Mouse (Mus musculus) liver, embryonic 13.5 days (tissue): ENCODE results near the gene Tmub1. TPM values are rescaled to one million over a fixed set of nuclear protein-coding genes. Genes with fewer than 3 reads are reported as not detected.

Experiments
- ATAC-seq: fragments of 200-750 bp; cut with Nextera tagmentation; 2 replicates; pipeline ENCODE4 v1.8.0; 2017; ENCODE audit warnings: low read depth, mild to moderate bottlenecking, moderate number of reproducible peaks, moderate library complexity
- DNase-seq: peaks from one replicate; pipeline ENCODE4 v3.0.0; 2022
- H3K27ac ChIP-seq: fragments of 300-500 bp; sonication (generic); 2 replicates; pipeline ENCODE4 v1.5.1; 2015; ENCODE audit warnings: moderate library complexity, mild to moderate bottlenecking, inconsistent platforms
- H3K27me3 ChIP-seq: fragments of 300-500 bp; sonication (generic); 2 replicates; pipeline ENCODE4 v1.6.1; 2015; ENCODE audit warnings: mild to moderate bottlenecking, inconsistent platforms
- H3K36me3 ChIP-seq: fragments of 300-500 bp; sonication (generic); 2 replicates; pipeline ENCODE4 v1.6.1; 2015; ENCODE audit warnings: mild to moderate bottlenecking, inconsistent platforms
- H3K4me1 ChIP-seq: fragments of 300-500 bp; sonication (generic); replicated peaks from 2 replicates; pipeline ENCODE4 v1.6.1; 2015; ENCODE audit warnings: inconsistent platforms
- H3K4me2 ChIP-seq: fragments of 300-500 bp; sonication (generic); 2 replicates; pipeline ENCODE4 v1.6.1; 2015; ENCODE audit warnings: inconsistent platforms, mild to moderate bottlenecking, moderate library complexity
- H3K4me3 ChIP-seq: fragments of 300-500 bp; sonication (generic); replicated peaks from 2 replicates; pipeline ENCODE4 v1.5.1; 2015; ENCODE audit warnings: mild to moderate bottlenecking, inconsistent platforms
- H3K9ac ChIP-seq: fragments of 300-500 bp; sonication (generic); 2 replicates; pipeline ENCODE4 v1.6.1; 2015; ENCODE audit warnings: mild to moderate bottlenecking, inconsistent platforms
- H3K9me3 ChIP-seq: fragments of 300-500 bp; sonication (generic); replicated peaks from 2 replicates; pipeline ENCODE4 v1.6.1; 2016; ENCODE audit warnings: inconsistent platforms
- WGBS: fragments of 180-500 bp; shearing (Covaris S2); methylation state at CpG from one replicate; pipeline ENCODE4 v1.1.7; 2015; ENCODE audit not compliant: insufficient replicate concordance; 5-methylcytosine and 5-hydroxymethylcytosine counted together
- polyA plus RNA-seq: library from polyadenylated mRNA; unstranded; fragments of >200 nt; fragmentation: Nextera tagmentation; extraction: Ambion mirVana; gene quantifications from 2 replicates; pipeline ENCODE4 v1.2.1, GENCODE M21; 2015

The Tmub1 gene
- polyA plus RNA-seq = 5.8 and 7.3 TPM in 2 replicates

DNA sequence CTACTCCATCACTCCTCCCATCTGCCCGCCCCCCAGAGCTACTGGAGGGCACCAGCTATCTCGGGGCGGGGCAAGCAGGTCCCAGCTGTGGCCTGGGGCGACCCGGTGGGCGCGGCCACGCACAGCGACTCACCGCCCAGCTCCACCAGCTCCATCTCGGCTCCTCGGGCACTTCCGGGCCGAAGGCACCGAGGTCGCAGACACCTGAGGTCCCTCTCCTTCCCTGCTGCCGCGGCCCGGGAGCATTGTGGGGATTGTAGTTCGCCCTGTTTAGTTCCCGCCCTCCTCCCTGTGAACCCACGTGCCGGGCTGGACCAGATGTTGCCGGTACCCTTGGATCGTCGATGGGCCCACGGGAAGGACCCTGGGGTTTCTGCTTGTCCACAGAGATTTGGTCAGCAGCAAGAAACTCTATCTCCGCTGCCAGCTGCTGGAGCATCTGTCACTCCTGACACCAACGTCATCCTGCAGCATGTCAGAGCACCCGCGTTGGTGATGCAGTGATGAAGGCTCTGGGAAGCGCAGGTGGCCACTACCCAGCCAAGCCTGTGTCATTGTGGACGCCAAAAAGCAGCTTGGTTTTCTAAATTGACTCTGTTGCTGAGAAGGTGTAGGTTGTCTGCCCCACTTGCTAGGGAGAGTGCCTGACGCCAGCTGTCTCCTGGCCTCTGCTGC is at the start of gene Tmub1:
Gene Tmub1, minus strand, starts transcription at position 231 of the 675 bp plus-strand sequence.
- ATAC-seq (peak; percentile 68), DNase-seq (peak; percentile 84)
- H3K4me1 ChIP-seq = peaks cover 64% of the 10 kb centered on the region
- 3% methylated on average over 34 of the region's 34 CpGs for WGBS
- peak within 1 kb of the TSS; percentile 82 for H3K4me2 ChIP-seq
- peak within 1 kb of the TSS; percentile 66 for H3K4me3 ChIP-seq
- no peaks in the 10 kb centered on the region for H3K27me3 ChIP-seq
- peak within 1 kb of the TSS; percentile 70 for H3K9ac ChIP-seq
- H3K36me3 ChIP-seq = peaks cover 9% of the 10 kb centered on the region
- H3K9me3 ChIP-seq = no peaks in the 10 kb centered on the region
- H3K27ac ChIP-seq = peak within 1 kb of the TSS; percentile 62

DNA sequence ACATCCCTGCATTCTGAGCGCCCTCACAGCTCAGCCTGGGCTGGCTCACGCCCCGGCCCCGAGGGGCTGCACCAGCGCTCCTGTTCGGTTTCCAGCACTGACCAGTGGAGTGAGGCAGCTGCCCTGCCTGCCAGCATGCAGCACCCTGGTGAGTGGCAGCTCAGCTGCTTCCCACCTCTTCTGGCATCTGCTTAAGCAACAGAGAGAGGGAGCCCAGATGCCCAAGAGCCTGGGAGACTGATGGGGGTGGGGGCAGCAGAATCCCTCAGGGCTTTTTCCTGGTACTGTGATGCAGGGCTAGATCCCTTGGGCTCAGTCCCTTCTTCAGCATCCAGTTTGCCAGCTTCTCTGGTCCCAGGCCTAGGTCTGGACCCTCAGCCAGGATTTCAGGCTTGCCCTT is 49.1 kb upstream of the Tmub1 start:
- peaks cover 89% of the 10 kb centered on the region for H3K36me3 ChIP-seq
- H3K9ac ChIP-seq = no peak overlapping the region
- no peak overlapping the region for H3K4me2 ChIP-seq
- no peaks in the 10 kb centered on the region for H3K4me1 ChIP-seq
- no peak overlapping the region for H3K27ac ChIP-seq
- no peak overlapping the region for H3K4me3 ChIP-seq
- no peaks in the 10 kb centered on the region for H3K27me3 ChIP-seq
- ATAC-seq (no peak), DNase-seq (no peak)
- 79% methylated on average over 6 of the region's 6 CpGs for WGBS
- no peaks in the 10 kb centered on the region for H3K9me3 ChIP-seq

DNA sequence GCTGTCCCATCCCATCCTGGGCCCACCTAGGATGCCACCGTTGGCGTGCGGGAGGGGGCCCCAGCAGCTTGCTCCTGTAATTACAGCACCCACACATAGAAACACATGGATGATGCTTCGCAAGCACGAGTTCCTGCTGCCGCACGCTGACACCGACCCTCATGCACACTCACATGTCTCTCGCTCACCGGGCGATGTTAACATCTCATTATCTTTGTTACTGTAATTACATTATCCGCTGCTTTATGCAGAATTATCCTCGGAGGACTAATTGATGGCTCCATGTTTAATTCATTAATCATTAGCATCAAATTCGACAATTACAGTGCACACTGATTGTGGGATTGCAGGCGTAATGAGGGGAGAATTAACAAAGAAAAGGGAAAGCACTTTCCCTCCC is 47.4 kb upstream of the Tmub1 start:
- DNase-seq = no peak

DNA sequence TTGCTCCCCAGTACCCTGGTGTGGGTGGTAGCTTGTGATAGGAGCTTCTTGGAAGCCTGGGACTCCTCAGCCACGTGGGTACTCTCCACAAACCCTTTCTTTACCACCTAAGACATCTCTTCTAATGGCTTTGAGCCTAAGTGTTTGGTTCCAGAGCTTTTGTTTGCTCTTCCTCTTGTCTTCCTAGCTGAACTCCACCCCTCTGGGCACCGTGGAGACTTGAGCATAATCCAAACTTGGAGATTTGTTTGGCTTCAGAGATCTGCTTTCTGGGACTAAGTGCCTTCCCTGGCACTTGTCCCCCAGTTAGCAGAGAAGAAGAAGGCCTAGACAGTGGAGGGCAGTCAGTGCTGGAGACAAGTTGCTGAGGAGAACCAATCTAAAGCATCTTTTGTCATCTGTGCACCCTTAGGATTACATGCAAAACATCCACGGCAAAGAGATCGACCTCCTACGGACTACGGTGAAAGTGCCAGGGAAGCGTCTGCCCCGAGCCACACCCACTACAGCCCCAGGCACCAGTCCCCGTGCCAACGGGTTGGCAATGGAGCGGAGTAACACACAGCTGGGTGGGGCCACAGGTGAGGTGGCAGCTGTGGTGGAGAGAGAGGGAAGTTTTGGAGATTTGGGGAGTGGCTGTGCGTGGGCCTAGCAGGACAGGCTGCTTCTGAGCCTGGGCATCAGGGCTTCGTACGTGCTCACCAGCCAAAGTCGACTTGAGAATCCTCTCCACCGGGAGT is 45.1 kb upstream of the Tmub1 start:
- Histone ChIP-seq H3K4me1 (no peaks in the 10 kb centered on the region), H3K4me3 (no peak overlapping the region), H3K9ac (no peak overlapping the region), H3K4me2 (no peak overlapping the region), H3K36me3 (peaks cover 89% of the 10 kb centered on the region), H3K27ac (no peak overlapping the region), H3K9me3 (no peaks in the 10 kb centered on the region), H3K27me3 (no peaks in the 10 kb centered on the region)
- 84% methylated on average over 16 of the region's 16 CpGs for WGBS
- DNase-seq = no peak
- no peak for ATAC-seq

More for the DNA sequence above, 47.4 kb upstream of the Tmub1 start:
- Histone ChIP-seq H3K27me3 (no peaks in the 10 kb centered on the region), H3K4me2 (no peak overlapping the region), H3K27ac (no peak overlapping the region), H3K4me3 (no peak overlapping the region), H3K36me3 (peaks cover 89% of the 10 kb centered on the region), H3K4me1 (no peaks in the 10 kb centered on the region), H3K9me3 (no peaks in the 10 kb centered on the region), H3K9ac (no peak overlapping the region)
- no peak for ATAC-seq
- 88% methylated on average over 15 of the region's 15 CpGs for WGBS

DNA sequence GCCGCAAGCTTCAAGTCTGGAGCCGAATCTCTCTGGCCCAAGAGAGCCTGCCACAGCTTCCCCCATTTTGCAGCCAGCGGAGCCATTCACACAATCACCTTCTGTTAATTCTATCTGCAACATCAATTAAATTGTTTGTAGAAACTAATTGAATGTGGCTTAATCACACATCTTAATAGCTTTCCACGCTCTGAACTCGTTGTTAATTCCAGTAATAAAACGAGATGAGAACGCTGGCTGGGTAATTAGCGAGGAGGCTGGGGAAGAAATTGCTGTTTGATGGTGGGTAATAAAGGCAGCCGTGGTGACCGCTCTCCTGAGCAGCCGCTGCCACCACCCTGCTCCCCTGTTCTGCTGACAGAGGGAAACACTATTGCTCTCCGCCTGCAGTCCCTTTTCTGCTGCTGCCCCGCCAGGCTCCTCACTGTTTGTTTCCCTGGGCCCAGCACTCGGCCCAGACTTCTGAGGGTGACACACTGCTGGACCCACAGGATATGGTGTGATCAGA is 42.8 kb upstream of the Tmub1 start:
- H3K27me3 ChIP-seq = no peaks in the 10 kb centered on the region
- no peak overlapping the region for H3K9ac ChIP-seq
- ATAC-seq = no peak
- H3K4me2 ChIP-seq = no peak overlapping the region
- H3K4me1 ChIP-seq = peaks cover 5% of the 10 kb centered on the region; the same call in 1 of the 2 replicates
- H3K4me3 ChIP-seq = no peak overlapping the region
- peaks cover 87% of the 10 kb centered on the region for H3K36me3 ChIP-seq
- no peak overlapping the region for H3K27ac ChIP-seq
- DNase-seq = no peak
- 83% methylated on average over 14 of the region's 14 CpGs for WGBS
- H3K9me3 ChIP-seq = no peaks in the 10 kb centered on the region

DNA sequence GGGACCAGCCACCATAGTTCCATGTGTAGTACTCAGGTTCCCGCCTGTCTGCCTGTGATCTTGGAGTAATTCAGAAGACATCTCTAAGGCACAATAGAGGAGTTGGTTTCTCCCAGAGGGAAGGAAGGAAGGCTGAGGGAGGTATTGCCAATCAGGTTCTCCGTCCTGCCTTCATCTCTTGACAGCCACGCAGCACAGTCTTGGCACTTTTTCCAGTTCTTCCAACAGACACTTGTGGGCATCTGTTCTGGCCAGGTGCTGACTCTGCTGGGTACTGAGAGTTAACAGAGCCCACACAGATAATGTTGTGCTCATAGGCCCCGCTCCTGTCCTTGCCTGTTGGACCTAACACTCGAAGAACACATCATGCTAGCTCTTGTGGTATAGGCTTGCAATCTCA is 39.1 kb upstream of the Tmub1 start:
- Histone ChIP-seq H3K4me3 (no peak overlapping the region), H3K36me3 (peaks cover 78% of the 10 kb centered on the region), H3K4me1 (peaks cover 24% of the 10 kb centered on the region), H3K9ac (no peak overlapping the region), H3K4me2 (no peak overlapping the region), H3K27ac (no peak overlapping the region), H3K27me3 (no peaks in the 10 kb centered on the region), H3K9me3 (no peaks in the 10 kb centered on the region)
- no peak for ATAC-seq
- WGBS = 76% methylated on average over 5 of the region's 5 CpGs
- DNase-seq = no peak

DNA sequence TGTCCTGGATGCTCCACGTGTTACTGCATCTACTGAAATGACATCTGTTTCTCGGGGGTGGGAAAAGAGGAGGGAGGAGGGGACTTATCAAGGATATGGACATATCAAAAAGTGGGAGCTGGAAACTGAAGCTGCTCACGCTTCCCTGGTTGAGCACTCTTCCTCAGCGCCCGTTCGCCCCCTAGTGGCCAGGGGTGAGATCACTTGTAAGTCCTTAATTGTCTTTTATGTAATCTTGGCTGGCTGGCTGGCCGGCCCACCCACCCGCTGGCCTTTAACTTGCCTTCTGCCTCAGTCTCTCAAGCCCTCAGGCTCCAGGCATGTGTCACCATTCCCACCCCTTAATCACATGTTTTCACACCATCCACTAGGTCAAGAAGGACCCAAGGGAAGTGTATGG is 38.4 kb upstream of the Tmub1 start:
- ATAC-seq = no peak
- no peak overlapping the region for H3K4me3 ChIP-seq
- peaks cover 29% of the 10 kb centered on the region for H3K4me1 ChIP-seq
- no peak overlapping the region for H3K4me2 ChIP-seq
- H3K27ac ChIP-seq = no peak overlapping the region
- WGBS = 5% methylated on average over 8 of the region's 8 CpGs
- H3K36me3 ChIP-seq = peaks cover 78% of the 10 kb centered on the region
- no peaks in the 10 kb centered on the region for H3K27me3 ChIP-seq
- H3K9me3 ChIP-seq = no peaks in the 10 kb centered on the region
- H3K9ac ChIP-seq = no peak overlapping the region
- peak; percentile 61 for DNase-seq

DNA sequence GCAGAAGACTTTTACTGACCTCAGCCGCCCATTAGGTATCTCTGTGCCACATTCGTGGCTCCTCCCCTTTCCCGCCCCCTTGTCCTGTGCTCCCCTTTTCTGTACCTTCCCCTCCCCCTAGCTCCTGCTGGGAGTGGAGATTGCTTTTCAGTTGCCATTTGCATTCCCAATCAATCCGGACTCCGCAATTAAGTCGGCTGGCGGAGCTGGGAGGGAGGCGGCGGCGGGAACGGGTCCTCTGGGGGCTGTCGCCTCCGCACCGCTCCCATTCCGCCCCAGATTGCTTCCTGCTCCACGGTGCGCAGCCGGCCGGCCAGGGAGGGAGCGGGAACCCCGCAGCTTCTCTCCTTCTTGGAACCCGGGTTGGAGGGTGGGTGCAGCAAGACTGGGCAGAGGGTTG is 37.3 kb upstream of the Tmub1 start:
- H3K36me3 ChIP-seq = peaks cover 78% of the 10 kb centered on the region
- 82% methylated on average over 22 of the region's 22 CpGs for WGBS

DNA sequence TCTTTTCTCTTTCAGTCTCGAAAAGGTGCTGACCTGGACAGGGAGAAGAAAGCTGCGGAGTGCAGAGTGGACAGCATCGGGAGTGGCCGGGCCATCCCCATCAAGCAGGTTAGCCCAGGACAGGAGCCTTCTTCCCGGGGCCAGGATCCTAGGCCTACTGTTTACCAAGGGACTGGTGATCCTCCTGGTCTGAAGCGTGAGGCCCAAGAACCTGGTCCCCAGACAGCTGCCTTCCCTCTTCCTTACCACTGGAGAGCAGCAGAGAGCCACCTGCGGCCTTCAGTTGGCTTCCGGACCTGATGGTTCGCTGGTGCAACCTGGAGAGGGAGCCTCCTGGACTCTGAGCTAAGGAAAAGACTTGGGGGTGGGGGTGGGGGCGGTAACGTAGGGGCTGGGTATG is 35.7 kb upstream of the Tmub1 start:
- Histone ChIP-seq H3K36me3 (peaks cover 78% of the 10 kb centered on the region), H3K4me1 (peaks cover 37% of the 10 kb centered on the region), H3K27me3 (no peaks in the 10 kb centered on the region), H3K27ac (peak overlapping the region; percentile 70), H3K9me3 (no peaks in the 10 kb centered on the region), H3K9ac (no peak overlapping the region; the same call in 1 of the 2 replicates), H3K4me3 (no peak overlapping the region), H3K4me2 (peak overlapping the region; percentile 37)
- DNase-seq (peak; percentile 31), ATAC-seq (0 out of 2 replicates have a peak, but pooled peaks have one; percentile 6)
- WGBS = 48% methylated on average over 11 of the region's 11 CpGs

More for the DNA sequence above, 37.3 kb upstream of the Tmub1 start:
- H3K4me3 ChIP-seq = peak overlapping the region; percentile 35
- H3K4me2 ChIP-seq = peak overlapping the region; percentile 53
- H3K9ac ChIP-seq = peak overlapping the region; percentile 26; the same call in 1 of the 2 replicates
- H3K27ac ChIP-seq = peak overlapping the region; percentile 39; the same call in 1 of the 2 replicates
- H3K9me3 ChIP-seq = no peaks in the 10 kb centered on the region
- no peak for DNase-seq
- H3K4me1 ChIP-seq = peaks cover 33% of the 10 kb centered on the region
- no peaks in the 10 kb centered on the region for H3K27me3 ChIP-seq
- ATAC-seq = no peak

DNA sequence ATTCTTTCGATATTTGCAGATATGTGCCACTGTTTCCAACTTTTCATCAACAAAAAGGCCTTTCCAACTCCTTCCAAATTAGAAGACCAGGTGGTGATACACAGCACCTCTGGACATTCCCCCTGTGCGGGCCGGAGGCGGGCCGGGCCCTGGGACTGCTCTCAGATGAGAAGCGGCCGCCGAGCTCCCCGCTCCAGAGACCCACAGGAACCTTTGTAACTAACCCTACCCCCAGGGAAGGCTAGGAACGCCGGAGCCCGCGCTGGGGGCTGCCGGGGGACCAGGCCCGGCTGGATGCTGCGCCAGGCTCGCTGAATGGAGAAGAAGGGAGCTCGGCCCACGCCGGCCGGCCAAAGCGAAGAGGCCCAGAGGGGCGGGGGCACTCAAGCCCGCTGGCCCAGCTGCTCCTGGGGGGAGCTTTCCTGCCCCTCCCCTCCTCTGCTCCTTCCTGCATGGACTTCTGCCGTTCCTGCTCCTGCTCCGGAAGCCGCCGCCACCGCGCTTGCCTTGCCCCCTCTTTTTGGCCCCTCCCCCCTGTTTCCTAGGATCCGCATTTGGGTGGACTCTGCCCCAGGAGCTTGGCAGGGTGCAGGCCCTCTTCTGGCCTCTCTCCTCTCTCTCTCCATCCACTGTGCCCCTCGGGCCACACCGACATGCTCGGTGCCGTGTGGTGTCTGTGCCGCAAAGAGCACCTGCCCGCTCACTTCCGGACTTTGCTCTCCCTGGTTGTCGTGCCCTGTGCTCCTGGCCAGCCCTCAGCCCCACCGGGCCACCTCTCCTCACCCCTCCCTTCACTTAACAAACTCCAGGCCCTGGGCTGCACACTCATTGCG is 34.8 kb upstream of the Tmub1 start:
- WGBS = 71% methylated on average over 41 of the region's 41 CpGs
- Histone ChIP-seq H3K4me3 (peak overlapping the region; percentile 16; the same call in 1 of the 2 replicates), H3K36me3 (peaks cover 78% of the 10 kb centered on the region), H3K4me1 (peaks cover 37% of the 10 kb centered on the region), H3K27me3 (no peaks in the 10 kb centered on the region), H3K9ac (0 out of 2 replicates have a peak overlapping the region, but pooled peaks have one; percentile 17), H3K9me3 (no peaks in the 10 kb centered on the region), H3K27ac (peak overlapping the region; percentile 70), H3K4me2 (peak overlapping the region; percentile 37)
- peak; percentile 59 for ATAC-seq
- no peak for DNase-seq

DNA sequence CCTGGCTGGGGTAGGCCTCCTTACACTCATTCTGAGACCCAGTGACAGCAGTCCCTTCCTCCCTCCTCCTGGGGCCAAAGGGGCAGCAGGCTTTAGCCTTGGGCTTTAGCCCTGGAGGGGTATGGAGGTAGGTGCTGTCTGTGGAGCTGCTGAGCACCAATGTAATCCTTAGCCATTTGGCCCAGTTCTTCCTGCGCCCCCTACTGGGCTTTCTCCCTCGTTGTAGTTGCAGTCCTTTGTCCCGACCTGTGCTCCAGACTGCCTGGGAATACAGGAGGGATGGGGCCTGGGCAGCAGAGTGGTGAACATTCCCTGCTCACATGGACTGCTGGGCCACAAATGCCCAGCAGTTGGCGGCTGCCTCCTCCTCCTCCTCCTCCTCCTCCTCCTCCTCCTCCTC is 34.0 kb upstream of the Tmub1 start:
- Histone ChIP-seq H3K9me3 (no peaks in the 10 kb centered on the region), H3K36me3 (peaks cover 79% of the 10 kb centered on the region), H3K4me2 (no peak overlapping the region), H3K4me3 (no peak overlapping the region), H3K27me3 (no peaks in the 10 kb centered on the region), H3K4me1 (peaks cover 37% of the 10 kb centered on the region), H3K9ac (no peak overlapping the region), H3K27ac (no peak overlapping the region)
- 21% methylated on average over 4 of the region's 4 CpGs for WGBS
- ATAC-seq (no peak), DNase-seq (peak; percentile 32)
